Mouse (Mus musculus): ENCODE results near the gene Tomm40.
A peak's percentile ranks its signal among the peaks of the same experiment; 100 is the strongest.

- TF ChIP-seq CTCF (IDR thresholded peaks at IDR 0.05; ENCODE audit: low read depth) (peak; percentile 48), EP300 (IDR thresholded peaks at IDR 0.05; ENCODE audit: low read depth) (no peak)
Observed at GRCm38 (mm10) chr7:19712414-19712813, 2.8 kb downstream of the Tomm40 start.
